Mouse (Mus musculus): ENCODE results near the gene Lhfpl3.
"Not testable (repeated sequence)": the region's sequence is repeated elsewhere in the genome, so short reads cannot be mapped to it uniquely, and the experiment has no call there.

Lhfpl3 gene

DNA sequence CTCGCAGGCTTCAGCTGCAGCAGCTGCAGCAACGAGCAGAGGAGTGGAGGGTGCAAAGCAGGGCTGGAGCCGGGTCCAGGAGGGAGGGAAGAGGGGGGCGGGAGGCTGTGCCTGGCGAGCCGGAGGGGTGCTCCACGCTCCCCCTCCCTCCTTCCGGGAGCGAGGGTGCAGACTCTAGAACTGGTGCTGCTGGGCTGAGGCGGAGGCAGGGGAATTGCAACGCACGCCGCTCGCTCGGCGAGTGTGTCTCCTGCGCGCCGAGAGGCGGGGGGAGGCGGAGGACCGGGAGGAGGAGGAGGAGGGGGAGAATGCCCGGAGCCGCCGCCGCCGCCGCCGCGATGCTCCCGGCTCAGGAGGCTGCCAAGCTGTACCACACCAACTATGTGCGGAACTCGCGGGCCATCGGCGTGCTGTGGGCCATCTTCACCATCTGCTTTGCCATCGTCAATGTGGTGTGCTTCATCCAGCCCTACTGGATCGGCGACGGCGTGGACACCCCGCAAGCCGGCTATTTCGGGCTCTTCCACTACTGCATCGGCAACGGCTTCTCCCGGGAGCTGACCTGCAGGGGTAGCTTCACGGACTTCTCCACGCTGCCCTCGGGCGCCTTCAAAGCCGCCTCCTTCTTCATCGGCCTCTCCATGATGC is at the start of gene Lhfpl3:
TSS of gene Lhfpl3 (plus strand) at position 175 of the 648 bp plus-strand sequence.
- peak; percentile 43 for DNase-seq (ENCODE audit: low read depth, low spot score)

DNA sequence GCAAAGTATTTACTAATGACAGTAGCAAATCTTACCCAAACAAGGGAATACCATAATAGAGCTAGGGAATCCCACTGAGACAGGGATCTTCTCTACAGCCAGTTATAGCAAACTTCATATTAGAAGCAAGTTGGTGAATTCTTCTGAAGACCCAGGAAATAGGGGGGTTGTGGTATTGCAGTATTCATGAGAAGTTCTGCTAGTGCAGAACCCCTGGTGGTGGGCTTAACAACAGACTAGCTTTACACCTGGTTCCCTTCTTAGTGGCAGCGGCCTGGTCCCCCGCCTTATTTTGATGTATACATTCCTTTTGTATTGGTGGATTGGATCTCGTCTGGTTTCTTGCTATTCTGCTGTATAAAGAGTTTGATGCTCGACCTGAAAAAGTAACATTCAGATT is 39.6 kb upstream of the Lhfpl3 start:
- not testable (repeated sequence) for DNase-seq (ENCODE audit: low read depth, low spot score)

DNA sequence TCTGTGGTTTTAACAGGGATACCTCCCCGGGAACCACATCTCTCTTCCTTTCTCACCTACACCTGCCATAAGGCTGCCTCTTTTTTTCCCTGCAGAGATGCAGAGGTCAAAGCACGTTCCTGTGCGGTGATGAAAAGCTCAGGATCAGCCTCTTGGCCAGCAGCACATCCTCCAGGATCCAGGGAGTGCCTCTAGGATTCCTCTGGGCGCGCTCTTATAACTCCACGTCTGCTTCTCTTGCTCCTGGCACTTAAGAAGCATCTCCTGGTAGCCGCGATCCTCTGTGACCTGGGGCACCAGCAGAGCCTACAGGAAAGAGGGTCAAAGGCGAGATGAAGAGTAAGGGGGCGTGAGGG is 352 bp upstream of the Lhfpl3 start:
- no peak for DNase-seq (ENCODE audit: low read depth, low spot score)

DNA sequence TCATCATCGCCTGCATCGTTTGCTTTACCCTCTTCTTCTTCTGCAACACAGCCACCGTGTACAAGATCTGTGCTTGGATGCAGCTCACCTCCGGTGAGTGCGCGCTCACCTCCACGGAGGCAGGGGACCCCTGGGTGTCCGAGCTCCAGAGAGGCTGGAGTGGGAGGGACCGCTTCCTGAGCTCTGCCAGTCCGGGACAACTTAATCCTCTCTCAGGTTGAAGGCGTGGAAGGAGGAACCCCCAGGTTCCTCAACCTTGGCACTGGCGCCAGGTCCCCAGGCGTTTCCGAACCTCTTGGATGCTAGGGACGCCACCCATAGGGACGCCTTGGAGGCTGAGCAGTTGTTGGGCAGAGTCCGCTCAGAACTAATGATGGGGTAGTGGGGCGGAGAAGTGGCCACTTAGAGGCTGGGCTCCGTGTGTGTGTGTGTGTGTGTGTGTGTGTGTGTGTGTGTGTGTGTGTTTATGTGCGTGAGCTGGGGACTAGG is 718 bp downstream of the Lhfpl3 start:
- peak; percentile 61 for DNase-seq (ENCODE audit: low read depth, low spot score)

DNA sequence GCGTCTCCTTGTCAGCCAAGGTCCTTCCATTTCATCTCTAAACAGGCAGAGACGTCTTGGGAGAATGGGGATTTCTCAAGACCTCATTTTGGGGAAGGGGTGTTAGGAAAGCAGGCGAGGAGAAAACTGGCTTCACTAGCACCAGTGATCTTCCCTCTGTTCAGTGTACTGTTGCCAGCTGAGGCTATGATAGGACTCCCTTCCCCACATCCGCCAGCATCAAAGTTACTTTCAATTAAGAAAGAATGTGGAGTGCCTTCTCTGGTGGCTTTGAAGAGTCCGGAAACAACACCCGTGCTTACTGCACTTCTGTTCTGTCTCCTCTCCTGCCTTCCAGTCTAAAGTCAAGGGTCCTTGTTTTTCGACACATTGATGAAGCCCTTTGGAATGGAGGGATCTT is 1.4 kb downstream of the Lhfpl3 start:
- no peak for DNase-seq (ENCODE audit: low read depth, low spot score)

DNA sequence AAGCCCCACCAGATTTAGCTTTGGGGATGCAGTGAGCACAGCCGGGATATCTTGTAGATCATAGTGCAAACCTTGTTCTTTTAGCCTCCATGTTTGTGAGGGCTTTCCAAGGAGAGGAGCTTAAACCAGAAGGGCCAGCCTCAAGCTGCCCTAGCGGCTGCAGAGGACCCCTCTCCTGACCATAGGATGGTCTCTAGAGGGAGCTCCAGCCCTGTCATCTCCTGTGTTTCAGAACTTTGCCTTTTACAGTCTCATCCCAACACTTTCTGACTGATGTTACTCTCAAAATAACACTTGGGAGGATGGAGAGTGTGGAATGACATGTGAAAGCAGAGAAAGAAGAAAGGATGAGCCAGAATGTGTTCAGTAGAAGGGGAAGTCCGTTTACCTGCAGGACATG is 11.4 kb downstream of the Lhfpl3 start:
- DNase-seq (ENCODE audit: low read depth, low spot score): no peak

DNA sequence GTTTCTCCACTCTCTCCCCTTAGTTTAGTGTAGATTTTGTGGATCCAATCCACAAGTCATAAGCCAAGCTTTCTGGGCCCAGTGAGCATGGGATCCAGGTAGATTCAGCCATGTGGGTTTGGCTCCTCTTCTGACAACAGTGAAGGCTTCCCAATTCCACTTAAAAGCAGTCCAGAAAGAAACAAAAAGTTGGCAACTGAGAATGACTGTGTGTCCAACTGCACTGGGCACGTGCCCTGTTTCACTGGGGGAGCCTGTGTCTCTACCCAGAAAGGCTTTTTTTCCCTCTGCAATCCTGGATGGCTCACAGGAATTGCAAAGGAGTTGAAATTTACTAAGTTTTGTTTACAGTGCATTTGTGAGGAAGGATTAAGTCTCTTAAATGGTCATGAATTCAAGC is 24.9 kb downstream of the Lhfpl3 start:
- no peak for DNase-seq (ENCODE audit: low read depth, low spot score)

DNA sequence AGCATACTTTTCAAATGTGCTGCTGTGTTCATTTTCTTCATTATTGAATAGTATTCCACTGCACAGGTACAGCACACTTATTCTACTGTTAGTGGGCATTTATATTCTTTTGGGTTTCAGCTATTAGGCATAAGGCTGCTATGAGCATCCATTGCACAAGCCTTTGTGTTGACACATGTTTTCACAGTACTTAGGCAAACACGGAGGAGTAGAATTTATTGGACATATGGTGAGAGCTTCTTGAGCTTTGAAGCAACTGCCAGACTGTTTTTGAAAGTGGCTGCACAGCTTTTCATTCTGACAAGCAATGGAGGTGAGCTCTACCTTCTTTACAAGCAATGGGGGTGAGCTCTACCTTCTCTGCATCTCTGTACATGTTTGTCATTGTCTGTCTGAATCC is 49.5 kb downstream of the Lhfpl3 start:
- DNase-seq (ENCODE audit: low read depth, low spot score): no peak

DNA sequence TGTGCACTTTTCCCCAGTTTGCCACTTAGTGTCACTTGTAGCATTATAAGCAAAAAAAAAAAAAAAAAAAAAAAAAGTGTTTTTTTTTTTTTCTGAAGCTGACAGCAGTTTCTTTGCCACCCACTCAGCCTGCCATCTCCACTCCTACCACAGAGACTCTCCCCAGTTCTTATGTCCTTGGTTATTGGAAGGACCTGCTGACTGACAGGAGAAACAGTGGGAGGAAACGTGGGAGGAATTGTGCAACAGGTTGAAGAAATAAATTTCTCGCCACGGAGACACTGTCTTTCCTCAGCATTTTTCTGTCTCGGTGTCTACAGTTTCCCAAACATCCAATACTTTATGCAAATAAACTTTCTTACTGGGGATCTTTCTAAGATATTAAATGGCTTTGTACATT is 67.6 kb downstream of the Lhfpl3 start:
- DNase-seq (ENCODE audit: low read depth, low spot score): no peak

DNA sequence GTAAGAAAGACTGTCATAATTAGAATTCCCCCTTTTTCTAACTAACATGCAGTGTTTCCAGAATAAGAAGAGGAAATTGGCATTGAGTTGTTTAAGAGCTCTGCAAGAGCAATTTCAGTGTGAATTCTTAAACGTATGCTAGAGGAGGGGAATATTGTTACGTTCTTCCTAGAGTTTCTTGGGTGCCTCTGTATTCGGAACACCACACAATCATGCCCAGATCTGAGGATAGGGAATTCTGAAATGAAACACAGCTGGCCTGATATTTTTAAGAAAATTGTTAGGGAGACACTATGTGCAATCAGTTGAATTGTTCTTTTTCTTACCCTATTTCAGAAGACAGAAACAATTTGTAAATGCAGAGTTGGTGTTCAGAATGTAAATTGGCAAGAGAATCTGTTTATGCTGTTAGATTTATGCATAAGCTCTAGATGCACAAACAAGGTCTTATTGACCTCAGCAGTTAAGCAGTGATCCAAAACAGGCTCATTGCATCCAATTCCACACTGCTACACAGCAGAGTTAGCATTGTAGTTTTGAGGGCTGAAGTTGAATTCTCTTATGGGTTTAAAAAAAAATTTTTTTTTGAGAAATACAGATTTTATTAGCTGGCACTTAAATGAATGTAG is 84.1 kb downstream of the Lhfpl3 start:
- DNase-seq (ENCODE audit: low read depth, low spot score): no peak

DNA sequence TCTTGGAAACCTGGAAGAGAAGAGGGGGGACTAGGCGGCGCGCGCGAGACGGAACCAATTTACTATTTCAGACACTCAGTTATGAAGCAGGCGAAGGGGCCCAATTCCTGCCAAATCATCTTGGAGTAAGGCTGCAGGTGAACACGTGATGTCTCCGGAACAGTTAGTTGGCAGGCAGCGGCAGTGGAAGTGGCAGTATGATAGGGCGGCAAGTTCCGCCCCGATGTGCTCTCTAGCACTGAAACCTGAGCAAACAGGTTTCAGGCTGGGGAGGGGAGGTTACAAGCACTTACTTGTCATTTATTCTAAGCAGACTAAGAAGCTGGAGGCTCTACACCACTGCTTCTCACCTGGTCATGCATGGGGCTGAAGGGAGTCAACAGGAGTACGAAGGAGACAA is 105.7 kb downstream of the Lhfpl3 start:
- no peak for DNase-seq (ENCODE audit: low read depth, low spot score)

DNA sequence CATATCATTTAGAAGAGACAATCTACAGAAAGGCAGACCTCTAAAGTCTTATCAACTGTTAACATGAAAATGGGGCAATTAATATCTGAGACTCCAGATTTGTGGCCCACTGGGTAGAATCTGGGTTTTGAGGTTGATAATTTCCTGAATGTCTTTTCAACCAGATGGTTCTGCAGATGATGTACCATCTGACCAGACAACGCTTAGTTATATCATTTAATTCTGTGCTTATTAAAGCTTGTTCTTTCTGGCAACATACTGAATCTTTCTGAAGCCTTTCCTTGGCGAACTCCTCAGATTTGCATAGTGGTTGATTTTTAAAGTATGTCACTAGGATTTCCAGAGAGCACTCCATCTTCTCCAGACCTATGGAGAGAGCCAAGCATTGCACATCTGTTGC is 107.6 kb downstream of the Lhfpl3 start:
- no peak for DNase-seq (ENCODE audit: low read depth, low spot score)

DNA sequence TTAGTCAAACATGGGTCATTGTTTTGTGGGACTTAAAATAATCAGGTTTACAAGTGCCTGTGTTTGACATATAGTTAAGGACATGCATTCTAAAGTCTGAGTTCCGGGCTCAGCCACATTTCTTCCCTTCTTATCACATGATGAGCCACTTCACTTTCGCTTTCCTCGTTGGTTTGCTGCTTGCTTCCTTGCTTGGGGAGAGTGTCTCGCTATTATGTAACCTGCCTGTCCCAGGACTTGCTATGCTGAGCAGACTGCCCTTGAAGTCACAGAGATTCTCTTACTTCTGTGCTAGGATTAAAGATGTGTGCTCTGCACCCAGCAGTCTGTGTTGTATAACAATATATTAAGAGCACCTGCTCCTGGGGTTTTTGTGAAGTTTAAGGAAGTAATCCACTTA is 110.6 kb downstream of the Lhfpl3 start:
- no peak for DNase-seq (ENCODE audit: low read depth, low spot score)

DNA sequence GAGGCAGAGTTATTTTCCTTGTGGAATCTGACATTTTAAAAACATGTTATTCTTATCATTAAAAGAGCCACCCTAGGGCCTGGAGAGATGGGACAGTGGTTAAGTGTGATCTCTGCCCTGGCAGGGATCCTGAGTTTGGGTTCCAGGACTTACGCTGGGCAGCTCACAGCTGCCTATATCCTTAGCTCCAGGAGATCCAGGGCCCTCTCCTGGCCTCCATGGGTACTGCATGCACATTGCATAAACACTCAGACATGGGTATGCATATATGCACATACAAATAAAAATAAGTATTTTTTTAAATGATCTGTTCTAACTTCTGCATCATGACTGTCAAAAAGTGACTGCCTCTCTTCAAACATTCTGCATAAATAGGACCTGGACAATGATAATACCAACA is 115.5 kb downstream of the Lhfpl3 start:
- no peak for DNase-seq (ENCODE audit: low read depth, low spot score)

DNA sequence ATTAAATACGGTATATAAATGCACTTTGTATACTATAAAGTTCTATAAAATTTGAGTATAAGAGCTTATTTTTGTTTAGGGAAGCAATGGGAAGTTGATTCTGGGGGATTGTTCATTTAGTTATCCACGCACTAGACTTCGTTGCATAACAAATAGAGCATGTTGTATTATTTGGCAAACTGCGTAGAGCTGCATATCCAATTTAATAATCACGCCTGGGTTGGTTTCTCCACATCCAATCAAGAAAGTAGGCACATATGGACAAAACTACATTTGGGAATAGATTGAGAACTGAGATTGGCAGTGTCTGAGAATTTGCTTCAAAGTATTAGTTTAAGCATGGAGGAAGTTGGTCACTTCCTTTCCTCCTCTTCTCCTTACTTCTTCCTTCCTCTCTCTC is 123.2 kb downstream of the Lhfpl3 start:
- no peak for DNase-seq (ENCODE audit: low read depth, low spot score)

DNA sequence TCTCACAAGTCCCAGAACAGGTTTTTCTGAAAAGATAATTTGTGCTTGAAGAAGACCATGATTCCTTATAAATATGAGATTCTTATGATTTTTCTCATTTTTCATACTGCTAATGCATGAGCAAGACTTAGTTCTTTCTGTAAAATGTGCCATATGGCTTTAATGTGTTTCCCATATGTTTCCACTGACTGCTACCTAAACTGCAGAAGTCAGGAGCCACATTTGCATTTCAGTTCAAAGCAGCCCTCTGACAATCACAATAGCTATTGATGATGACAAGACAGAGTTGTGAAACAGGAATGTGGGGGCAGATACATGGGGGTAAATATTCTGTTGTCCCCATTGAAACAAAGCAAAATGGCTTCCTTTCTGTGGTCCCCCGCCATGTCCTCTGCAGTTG is 126.6 kb downstream of the Lhfpl3 start:
- no peak for DNase-seq (ENCODE audit: low read depth, low spot score)

DNA sequence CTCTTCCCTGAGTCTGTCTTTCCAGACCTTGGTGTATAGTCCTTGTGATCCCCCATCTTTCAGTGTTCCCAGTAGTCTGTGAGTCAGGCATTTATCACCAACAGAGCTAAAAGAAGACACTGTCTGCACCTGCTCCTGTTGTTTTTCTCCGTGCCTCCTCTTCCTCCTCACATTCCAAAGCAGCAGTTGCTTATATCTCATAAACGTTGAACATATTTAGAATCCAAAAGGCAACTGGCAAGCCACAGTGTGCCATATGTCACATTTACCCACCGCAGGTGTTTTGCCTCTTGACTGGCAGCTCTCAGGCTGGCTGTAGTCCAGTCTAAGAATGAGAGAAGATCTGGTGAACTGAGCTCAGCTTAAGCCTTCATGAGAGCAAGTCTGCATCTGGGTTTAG is 142.5 kb downstream of the Lhfpl3 start:
- no peak for DNase-seq (ENCODE audit: low read depth, low spot score)

DNA sequence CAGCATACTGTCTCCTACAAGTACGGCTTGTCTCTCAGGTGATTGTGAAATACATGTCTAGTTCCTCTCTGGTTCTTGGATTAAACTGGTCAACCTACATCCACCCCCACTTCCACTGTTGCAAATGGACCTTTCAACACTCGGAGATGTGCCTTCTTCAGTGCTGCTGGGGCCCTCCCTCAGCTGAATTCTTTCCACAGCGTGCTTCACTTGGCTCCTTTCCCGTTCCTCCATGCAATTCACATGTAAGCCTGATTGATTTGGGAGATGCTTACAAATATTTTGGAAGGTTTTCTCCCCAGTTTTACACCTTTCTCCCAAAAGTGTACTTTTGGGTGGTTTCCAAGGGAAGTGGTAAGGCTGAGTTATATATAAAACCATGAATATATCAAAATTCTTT is 143.6 kb downstream of the Lhfpl3 start:
- no peak for DNase-seq (ENCODE audit: low read depth, low spot score)

DNA sequence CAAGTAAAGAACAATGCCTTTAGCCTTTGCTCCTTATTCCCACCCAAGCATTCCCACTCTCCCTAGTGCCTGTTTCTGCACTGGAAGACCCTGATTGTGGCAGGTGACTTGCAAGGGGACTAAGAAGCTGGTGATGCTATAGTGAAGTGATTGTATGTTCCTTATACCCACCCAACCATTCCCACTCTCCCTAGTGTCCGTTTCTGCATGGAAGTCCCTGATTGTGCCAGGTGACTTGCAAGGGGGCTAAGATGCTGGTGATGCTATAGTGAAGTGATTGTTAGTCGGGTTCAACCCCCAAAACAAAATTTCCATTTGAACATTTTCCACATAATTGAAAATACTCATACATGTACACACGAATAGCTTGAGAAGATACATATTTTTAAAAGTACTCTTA is 151.4 kb downstream of the Lhfpl3 start:
- DNase-seq (ENCODE audit: low read depth, low spot score): no peak

DNA sequence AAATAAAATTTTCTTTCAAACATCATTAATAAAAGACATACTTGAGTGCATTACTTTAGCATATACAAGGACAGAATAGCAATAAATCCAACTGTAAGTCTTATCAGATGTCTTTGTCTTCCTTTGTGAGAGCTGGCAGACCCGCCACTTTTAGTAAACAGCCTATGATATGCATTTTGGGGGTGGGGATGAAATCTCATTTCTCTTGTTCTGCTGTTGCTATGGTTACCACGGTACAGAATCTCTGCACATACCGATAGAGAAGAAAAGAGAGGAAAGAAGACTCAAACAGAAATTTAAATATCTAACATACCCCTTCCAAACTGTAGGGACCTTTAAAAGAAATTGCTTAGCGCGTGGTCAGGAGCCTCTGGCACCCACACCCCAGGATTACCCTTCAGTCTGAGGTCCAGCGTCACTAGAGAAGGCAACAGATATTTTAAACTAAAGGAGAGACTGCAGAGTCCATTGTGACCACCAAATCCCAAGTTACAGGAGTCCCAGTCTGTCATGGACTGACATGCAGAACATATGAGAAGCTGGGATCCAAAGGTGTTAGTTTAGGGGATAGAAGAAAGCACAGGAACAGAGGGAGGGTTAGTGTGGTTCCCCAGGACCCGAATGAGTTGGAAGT is 151.9 kb downstream of the Lhfpl3 start:
- no peak for DNase-seq (ENCODE audit: low read depth, low spot score)

DNA sequence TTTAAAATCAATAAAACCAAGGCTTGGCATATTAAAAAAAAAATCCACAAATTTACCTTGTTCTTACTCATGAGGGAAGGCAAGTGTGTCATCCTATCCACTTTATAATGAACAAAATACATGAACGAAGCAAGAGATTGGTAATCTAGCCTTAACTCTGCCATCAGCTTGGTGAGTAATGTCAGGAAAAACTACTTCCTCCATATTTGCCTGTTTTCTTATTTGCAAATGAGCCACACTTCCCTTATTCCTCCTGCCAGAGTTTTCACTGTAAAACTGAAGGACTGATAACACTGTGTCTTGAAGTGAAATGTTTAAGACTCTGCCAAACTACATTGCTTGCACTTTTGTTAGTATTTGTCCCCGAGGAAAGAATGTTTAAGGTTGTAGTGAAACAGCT is 152.7 kb downstream of the Lhfpl3 start:
- no peak for DNase-seq (ENCODE audit: low read depth, low spot score)

DNA sequence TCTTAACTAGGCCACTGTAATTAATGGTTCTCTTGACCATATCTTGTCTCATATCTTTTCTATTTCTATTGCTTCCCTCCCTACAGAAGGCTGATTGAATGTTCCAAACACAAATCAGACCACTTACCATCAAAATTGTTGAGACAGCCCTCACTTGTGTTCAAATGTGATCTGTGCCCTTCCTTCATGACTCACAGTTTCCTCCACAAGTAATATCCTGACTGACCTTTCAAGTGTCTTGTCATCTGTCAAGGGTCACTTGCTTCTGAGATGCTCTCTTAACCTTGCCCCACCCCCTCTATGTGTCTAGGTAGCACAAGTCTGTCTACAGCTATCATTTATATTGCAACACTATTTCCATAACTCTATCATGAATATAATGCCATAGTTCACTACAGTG is 154.1 kb downstream of the Lhfpl3 start:
- DNase-seq (ENCODE audit: low read depth, low spot score): no peak

DNA sequence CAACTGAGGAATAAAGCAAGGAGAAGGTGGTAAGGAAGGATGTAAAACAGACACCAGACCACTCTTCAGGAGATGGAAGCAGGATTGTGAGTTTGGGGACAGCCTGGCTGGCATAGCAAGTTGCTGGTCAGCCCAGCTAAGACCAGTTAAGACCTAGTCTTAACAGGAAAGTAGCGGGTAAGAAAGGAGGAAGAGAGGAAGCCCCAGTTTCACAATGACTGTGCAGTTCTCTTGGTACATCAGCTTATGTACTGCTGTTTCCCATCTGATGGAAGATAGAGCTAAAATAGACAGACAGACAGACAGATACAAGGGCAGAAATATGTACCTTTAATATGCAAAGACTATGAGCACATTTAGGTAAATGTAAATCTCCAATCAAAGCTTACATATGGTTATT is 171.3 kb downstream of the Lhfpl3 start:
- no peak for DNase-seq (ENCODE audit: low read depth, low spot score)
